Mouse (Mus musculus): ENCODE results near the gene Slc46a3. TPM values are rescaled to one million over a fixed set of nuclear protein-coding genes. Genes with fewer than 3 reads are reported as not detected.

Slc46a3 gene
- polyA plus RNA-seq, 2 experiments from 2014 or later, result 18.2 to 23.6 TPM

GRCm38 (mm10) chr5:147893766-147894454 is 705 bp downstream of the Slc46a3 start:
- ATAC-seq, result no peak

- no peak for ATAC-seq
These were observed 1.5 kb downstream of the Slc46a3 start for GRCm38 (mm10) chr5:147893143-147893542.

- ATAC-seq, result no peak
These were observed 1.9 kb downstream of the Slc46a3 start for GRCm38 (mm10) chr5:147892735-147893134.

- no peak for ATAC-seq
These were observed 6.0 kb downstream of the Slc46a3 start for GRCm38 (mm10) chr5:147888313-147889297.

- ATAC-seq, result no peak
These were observed 11.0 kb downstream of the Slc46a3 start for GRCm38 (mm10) chr5:147883581-147883980.

- ATAC-seq, result no peak
These were observed 14.5 kb downstream of the Slc46a3 start for GRCm38 (mm10) chr5:147879971-147880682.

GRCm38 (mm10) chr5:147877520-147877919 is 17.1 kb downstream of the Slc46a3 start:
- no peak for ATAC-seq

- no peak for ATAC-seq
These were observed 19.4 kb downstream of the Slc46a3 start for GRCm38 (mm10) chr5:147875210-147875609.

- ATAC-seq, result no peak
These were observed 20.0 kb downstream of the Slc46a3 start for GRCm38 (mm10) chr5:147874491-147875065.

GRCm38 (mm10) chr5:147871091-147871820 is 23.4 kb downstream of the Slc46a3 start:
- ATAC-seq, result no peak

GRCm38 (mm10) chr5:147870296-147870695 is 24.3 kb downstream of the Slc46a3 start:
- no peak for ATAC-seq

GRCm38 (mm10) chr5:147869568-147869967 is 25.0 kb downstream of the Slc46a3 start:
- ATAC-seq, result no peak

GRCm38 (mm10) chr5:147868674-147869073 is 25.9 kb downstream of the Slc46a3 start:
- ATAC-seq, result no peak

GRCm38 (mm10) chr5:147860449-147861261 is 34.0 kb downstream of the Slc46a3 start, which contains the start of gene Pomp:
Gene Pomp (plus strand): TSS chr5:147860461.
- peak; percentile 92 for ATAC-seq

GRCm38 (mm10) chr5:147860076-147860448 is 34.6 kb downstream of the Slc46a3 start:
- ATAC-seq, result no peak

GRCm38 (mm10) chr5:147850194-147850593 is 44.4 kb downstream of the Slc46a3 start:
- ATAC-seq, result no peak

GRCm38 (mm10) chr5:147848164-147848863 is 46.3 kb downstream of the Slc46a3 start:
- ATAC-seq, result peak; percentile 47

GRCm38 (mm10) chr5:147847361-147847760 is 47.3 kb downstream of the Slc46a3 start:
- no peak for ATAC-seq

GRCm38 (mm10) chr5:147845319-147845718 is 49.3 kb downstream of the Slc46a3 start:
- ATAC-seq, result no peak

- ATAC-seq, result no peak
These were observed 51.3 kb downstream of the Slc46a3 start for GRCm38 (mm10) chr5:147843340-147843739.
